Mouse (Mus musculus) CH12.LX (cell line): ENCODE results near the gene Coq8b. TPM values are rescaled to one million over a fixed set of nuclear protein-coding genes. Genes with fewer than 3 reads are reported as not detected.

Source experiments
- DNase-seq: peaks from one replicate; pipeline ENCODE4 v3.0.0-alpha.2; 2013; ENCODE audit errors: extremely low read depth
- H3K27ac ChIP-seq: 2 replicates; pipeline ENCODE4 v1.5.1; 2012; ENCODE audit warnings: low read depth, mild to moderate bottlenecking, control low read depth, moderate library complexity; ENCODE audit not compliant: insufficient read depth
- H3K27me3 ChIP-seq: replicated peaks from 2 replicates; pipeline ENCODE3; 2012; ENCODE audit warnings: inconsistent platforms
- H3K36me3 ChIP-seq, 2 experiments: replicated peaks in 1 of 2; 2 replicates each; pipeline versions ENCODE3 to v1.6.1; 2012; ENCODE audit warnings: inconsistent platforms in 1 of 2, low read length in 1 of 2, mild to moderate bottlenecking in 1 of 2, mixed read lengths in 1 of 2, moderate library complexity in 1 of 2; ENCODE audit not compliant: control insufficient read depth in 1 of 2, insufficient read depth in 1 of 2
- H3K4me1 ChIP-seq, 2 experiments: 2 replicates each; pipeline ENCODE4 v1.6.1; 2012; ENCODE audit warnings: inconsistent platforms in 1 of 2, moderate library complexity in 1 of 2; ENCODE audit not compliant: insufficient read depth in 2 of 2, control insufficient read depth in 1 of 2
- H3K4me2 ChIP-seq: 2 replicates; pipeline ENCODE4 v1.6.1; 2012; ENCODE audit warnings: low read depth, mild to moderate bottlenecking, control low read depth; ENCODE audit not compliant: poor library complexity, insufficient read depth, severe bottlenecking
- H3K4me3 ChIP-seq, 3 experiments: fragments of 150-350 bp in 1 of 3; sonication (generic) in 1 of 3; replicated peaks in 1 of 3; 2 replicates each; pipeline versions ENCODE3 to v1.5.1; 2011 to 2012; ENCODE audit warnings: low read depth in 2 of 3, low read length in 2 of 3, mild to moderate bottlenecking in 2 of 3, moderate library complexity in 2 of 3, control low read depth in 1 of 3, improper control_type of control experiment in 1 of 3, inconsistent platforms in 1 of 3, mixed read lengths in 1 of 3; ENCODE audit not compliant: poor library complexity in 1 of 3
- H3K79me2 ChIP-seq: replicated peaks from 2 replicates; pipeline ENCODE4 v1.6.1; 2012; ENCODE audit warnings: mild to moderate bottlenecking, moderate library complexity; ENCODE audit not compliant: control insufficient read depth, poor library complexity, insufficient read depth, severe bottlenecking; ENCODE audit errors: extremely low read depth
- H3K9ac ChIP-seq: 2 replicates; pipeline ENCODE4 v1.6.1; 2012; ENCODE audit warnings: low read depth, mild to moderate bottlenecking, control low read depth, moderate library complexity; ENCODE audit not compliant: insufficient read depth
- H3K9me3 ChIP-seq: replicated peaks from 2 replicates; pipeline ENCODE3; 2012; ENCODE audit warnings: low read length, inconsistent platforms, mixed read lengths
- CHD1 ChIP-seq: IDR thresholded peaks from 2 replicates; pipeline ENCODE4 v1.6.1; 2012; ENCODE audit warnings: low read depth, low read length, improper control_type of control experiment, inconsistent platforms
- E2F4 ChIP-seq: IDR thresholded peaks from 2 replicates; pipeline ENCODE4 v1.6.1; 2011; ENCODE audit warnings: low read depth, low read length, improper control_type of control experiment; ENCODE audit not compliant: insufficient replicate concordance
- ETS1 ChIP-seq: conservative IDR thresholded peaks from 2 replicates; pipeline ENCODE4 v1.6.1; 2012; ENCODE audit warnings: low read depth, mild to moderate bottlenecking, inconsistent platforms, low read length, improper control_type of control experiment, moderate library complexity
- HCFC1 ChIP-seq: IDR thresholded peaks from 2 replicates; pipeline ENCODE4 v1.6.1; 2012; ENCODE audit warnings: low read depth, mild to moderate bottlenecking, inconsistent platforms, low read length, improper control_type of control experiment
- IRF4 ChIP-seq: IDR thresholded peaks from 2 replicates; pipeline ENCODE4 v1.6.1; 2014; ENCODE audit warnings: low read depth, mild to moderate bottlenecking, inconsistent platforms, low read length, improper control_type of control experiment
- JUN ChIP-seq: IDR thresholded peaks from 2 replicates; pipeline ENCODE4 v1.6.1; 2011; ENCODE audit warnings: low read depth, mild to moderate bottlenecking, low read length, improper control_type of control experiment, moderate library complexity; ENCODE audit not compliant: insufficient read depth
- JUND ChIP-seq: conservative IDR thresholded peaks from 2 replicates; pipeline ENCODE4 v1.6.1; 2011; ENCODE audit warnings: low read depth, low read length, improper control_type of control experiment
- KAT2A ChIP-seq: IDR thresholded peaks from 2 replicates; pipeline ENCODE4 v1.6.1; 2012; ENCODE audit warnings: low read length, improper control_type of control experiment, inconsistent platforms; ENCODE audit not compliant: insufficient replicate concordance
- MAX ChIP-seq: IDR thresholded peaks from 2 replicates; pipeline ENCODE4 v1.6.1; 2011; ENCODE audit warnings: low read length, improper control_type of control experiment
- MXI1 ChIP-seq: IDR thresholded peaks from 2 replicates; pipeline ENCODE4 v1.6.1; 2011; ENCODE audit warnings: mild to moderate bottlenecking, low read depth, low read length, improper control_type of control experiment
- NRF1 ChIP-seq: IDR thresholded peaks from 2 replicates; pipeline ENCODE4 v1.6.1; 2014; ENCODE audit warnings: low read depth, mild to moderate bottlenecking, inconsistent platforms, low read length, improper control_type of control experiment, moderate library complexity
- PAX5 ChIP-seq: IDR thresholded peaks from 2 replicates; pipeline ENCODE4 v1.6.1; 2012; ENCODE audit warnings: low read length, inconsistent platforms, mixed read lengths
- RAD21 ChIP-seq: IDR thresholded peaks from 2 replicates; pipeline ENCODE4 v1.6.1; 2011; ENCODE audit warnings: low read depth, mild to moderate bottlenecking, low read length, improper control_type of control experiment, moderate library complexity
- RCOR1 ChIP-seq: conservative IDR thresholded peaks from 2 replicates; pipeline ENCODE4 v1.6.1; 2012; ENCODE audit warnings: low read depth, mild to moderate bottlenecking, inconsistent platforms, low read length, improper control_type of control experiment
- SIN3A ChIP-seq: IDR thresholded peaks from 2 replicates; pipeline ENCODE4 v1.6.1; 2012; ENCODE audit warnings: low read length, improper control_type of control experiment, inconsistent platforms
- TCF12 ChIP-seq: IDR thresholded peaks from 2 replicates; pipeline ENCODE4 v1.6.1; 2014; ENCODE audit warnings: low read depth, mild to moderate bottlenecking, inconsistent platforms, low read length, improper control_type of control experiment
- UBTF ChIP-seq: IDR thresholded peaks from 2 replicates; pipeline ENCODE4 v1.6.1; 2012; ENCODE audit warnings: low read depth, mild to moderate bottlenecking, inconsistent platforms, low read length, improper control_type of control experiment, moderate library complexity
- USF2 ChIP-seq: conservative IDR thresholded peaks from 2 replicates; pipeline ENCODE4 v1.6.1; 2011; ENCODE audit warnings: low read depth, low read length, improper control_type of control experiment
- ZC3H11A ChIP-seq: IDR thresholded peaks from 2 replicates; pipeline ENCODE4 v1.6.1; 2012; ENCODE audit warnings: low read depth, mild to moderate bottlenecking, inconsistent platforms, low read length, improper control_type of control experiment
- ZKSCAN1 ChIP-seq: IDR thresholded peaks from 2 replicates; pipeline ENCODE4 v1.6.1; 2012; ENCODE audit warnings: low read depth, inconsistent platforms, low read length, improper control_type of control experiment, borderline replicate concordance
- ZNF384 ChIP-seq: IDR thresholded peaks from 2 replicates; pipeline ENCODE4 v1.6.1; 2012; ENCODE audit warnings: low read depth, low read length, improper control_type of control experiment, inconsistent platforms
- dilution Hi-C: fragments of 300-500 bp; cut with MboI; formaldehyde crosslinking; loops from 2 replicates; pipeline ENCODE4 v1.14.3; 2020; ENCODE audit warnings: low sequenced_read_pairs; ENCODE audit not compliant: extremely low pct_unique_long_range_greater_than_20kb, extremely low pct_ligation_motif_present
- in situ Hi-C: fragments of 300-500 bp; cut with MboI; formaldehyde crosslinking; loops from 3 replicates; pipeline ENCODE4 v1.14.3; 2019; ENCODE audit warnings: low sequenced_read_pairs, low pct_ligation_motif_present, low pct_unique_long_range_greater_than_20kb, mixed read lengths
- polyA plus RNA-seq: library from polyadenylated mRNA; unstranded; fragments of >175 nt; gene quantifications from 2 replicates; pipeline ENCODE4 v1.2.1, GENCODE M21; 2012; ENCODE audit warnings: low read depth; ENCODE audit not compliant: insufficient read length
- total RNA-seq, 2 experiments: library from RNA; depleted of rRNA; stranded (reverse); fragments of 300-350 nt in 1 of 2; fragments of >200 nt in 1 of 2; gene quantifications; 2 replicates each; pipeline ENCODE4 v1.2.3; 2012 to 2014

Gene Coq8b
- total and polyA plus RNA-seq, 3 experiments: 19.7 to 26.5 (median 21.3) TPM

GRCm38 (mm10) chr7:27261888-27262287 is 29.1 kb downstream of the Coq8b start:
- no peak overlapping the region for H3K4me3 ChIP-seq
- peaks cover 5 to 16% of the 10 kb centered on the region in 2 experiments for H3K4me1 ChIP-seq
- no peak for DNase-seq
- no peaks in the 10 kb centered on the region for H3K79me2 ChIP-seq
- no peak overlapping the region for H3K27ac ChIP-seq
- H3K27me3 ChIP-seq: no peaks in the 10 kb centered on the region
- H3K9me3 ChIP-seq: no peaks in the 10 kb centered on the region
- in situ Hi-C loops: no loop called here
- H3K9ac ChIP-seq: no peak overlapping the region
- H3K4me2 ChIP-seq: no peak overlapping the region
- dilution Hi-C loops: no loop called here
- H3K36me3 ChIP-seq: peaks cover 0 to 20% of the 10 kb centered on the region in 2 experiments
- no peak for TF ChIP-seq JUND
- TF ChIP-seq KAT2A: no peak
- no peak for TF ChIP-seq RCOR1
- no peak for TF ChIP-seq MAX
- TF ChIP-seq PAX5: no peak
- no peak for TF ChIP-seq NRF1
- TF ChIP-seq ZC3H11A: no peak
- TF ChIP-seq MXI1: no peak
- TF ChIP-seq RAD21: no peak
- TF ChIP-seq ZKSCAN1: no peak
- TF ChIP-seq SIN3A: no peak

DNA sequence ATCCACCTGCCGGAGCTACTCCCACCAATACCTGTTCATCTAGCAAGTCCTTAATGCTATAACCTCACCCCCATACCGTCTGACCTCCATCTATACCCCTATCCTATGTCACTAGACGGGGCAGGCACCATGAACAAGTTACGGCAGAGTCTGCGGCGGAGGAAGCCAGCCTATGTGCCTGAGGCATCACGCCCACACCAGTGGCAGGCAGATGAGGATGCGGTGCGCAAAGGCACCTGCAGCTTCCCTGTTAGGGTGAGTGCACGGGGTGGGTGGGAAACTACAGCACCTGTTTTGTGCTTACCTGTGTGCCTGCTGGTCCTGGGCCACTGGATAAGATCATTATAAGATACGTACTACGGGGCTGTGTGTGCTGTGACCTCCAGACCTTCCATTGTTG is 31.9 kb downstream of the Coq8b start:
- no peak overlapping the region for H3K27ac ChIP-seq
- TF ChIP-seq IRF4: no peak
- TF ChIP-seq ZNF384: no peak
- TF ChIP-seq RAD21: no peak
- no peak for TF ChIP-seq ETS1
- no peak for TF ChIP-seq ZC3H11A
- TF ChIP-seq NRF1: no peak
- no peak for TF ChIP-seq UBTF
- no peak for TF ChIP-seq JUN
- no peak for TF ChIP-seq E2F4
- no peak for TF ChIP-seq CHD1
- no peak for TF ChIP-seq TCF12
- no peak for TF ChIP-seq USF2
- no peak for TF ChIP-seq SIN3A
- no peak for TF ChIP-seq ZKSCAN1
- no peak for TF ChIP-seq HCFC1
- TF ChIP-seq, all 38 proteins: peak for 0
- Histone ChIP-seq H3K9ac (no peak overlapping the region), H3K79me2 (no peaks in the 10 kb centered on the region), H3K4me3 (no peak overlapping the region), H3K4me2 (no peak overlapping the region), H3K27me3 (no peaks in the 10 kb centered on the region), H3K9me3 (no peaks in the 10 kb centered on the region), H3K36me3 (peaks cover 0 to 15% of the 10 kb centered on the region in 2 experiments), H3K4me1 (peaks cover 1 to 3% of the 10 kb centered on the region in 2 experiments; a peak in 2 of 4 replicates)
- no peak for DNase-seq
- dilution Hi-C loops (no loop called here), in situ Hi-C loops (no loop called here)
